Mouse (Mus musculus) olfactory bulb, adult 2 months (tissue): ENCODE measurements at regions not wholly inside any gene's neighbourhood (a gene's known extent, or its start where the extent isn't known, plus 50 kb on each side); places are given as distances from the start of the nearest gene placed in this dataset.

ENCODE experiments used
- CTCF ChIP-seq: fragments of 200-500 bp; IDR thresholded peaks from 2 replicates; pipeline ENCODE4 v1.5.1; 2012; ENCODE audit warnings: low read depth, mild to moderate bottlenecking, low read length, moderate library complexity; ENCODE audit not compliant: insufficient read depth
- POLR2A ChIP-seq: fragments of 200-500 bp; IDR thresholded peaks from 2 replicates; pipeline ENCODE4 v1.6.1; 2012; ENCODE audit warnings: mild to moderate bottlenecking, low read depth, low read length, moderate library complexity; ENCODE audit not compliant: insufficient read depth

- TF ChIP-seq CTCF (no peak), POLR2A (no peak)
Measured at GRCm38 (mm10) chr8:96455915-96456314, 567.6 kb upstream of the Got2 start.
